Mouse (Mus musculus): ENCODE results near the gene Chuk. TPM values are rescaled to one million over a fixed set of nuclear protein-coding genes. Genes with fewer than 3 reads are reported as not detected.

The Chuk gene
- polyA plus RNA-seq, 1 experiment: 31.3 TPM

DNA sequence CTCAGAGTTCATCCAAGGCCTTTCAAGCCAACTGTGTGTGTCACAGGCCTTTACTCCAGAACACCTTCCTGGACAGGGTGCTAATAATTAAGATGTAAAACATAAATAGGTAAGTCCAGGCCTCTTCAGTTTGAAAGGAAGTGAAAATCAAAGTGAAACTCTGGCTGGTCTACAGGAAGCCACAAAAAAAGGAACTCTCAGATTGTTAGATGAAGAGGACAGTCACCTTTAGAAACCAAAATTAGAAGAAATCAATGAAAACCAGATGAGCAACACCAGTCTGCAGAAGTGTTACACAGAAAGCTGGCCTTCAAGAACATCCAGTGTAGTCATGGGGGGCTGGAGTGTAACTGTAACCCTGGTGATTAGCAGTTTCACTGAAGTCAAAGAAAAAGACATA lies 10.5 kb upstream of the Chuk start:
- Histone ChIP-seq H3K4me3 (replicated peaks; ENCODE audit: control insufficient read depth, low read depth, low read length) (no peak overlapping the region), H3K27ac (ENCODE audit: control insufficient read depth, insufficient read depth, low read depth, low read length, poor library complexity) (peak overlapping the region; percentile 39; the same call in 1 of the 2 replicates), H3K4me1 (ENCODE audit: control insufficient read depth, insufficient read depth, low read length) (peaks cover 2% of the 10 kb centered on the region; the same call in 1 of the 2 replicates)
- no peak for TF ChIP-seq CTCF (IDR thresholded peaks at IDR 0.05; ENCODE audit: control insufficient read depth, insufficient read depth, low read length)
- no peak for TF ChIP-seq POLR2A (IDR thresholded peaks at IDR 0.05; ENCODE audit: borderline replicate concordance, control insufficient read depth, low read depth, low read length)

DNA sequence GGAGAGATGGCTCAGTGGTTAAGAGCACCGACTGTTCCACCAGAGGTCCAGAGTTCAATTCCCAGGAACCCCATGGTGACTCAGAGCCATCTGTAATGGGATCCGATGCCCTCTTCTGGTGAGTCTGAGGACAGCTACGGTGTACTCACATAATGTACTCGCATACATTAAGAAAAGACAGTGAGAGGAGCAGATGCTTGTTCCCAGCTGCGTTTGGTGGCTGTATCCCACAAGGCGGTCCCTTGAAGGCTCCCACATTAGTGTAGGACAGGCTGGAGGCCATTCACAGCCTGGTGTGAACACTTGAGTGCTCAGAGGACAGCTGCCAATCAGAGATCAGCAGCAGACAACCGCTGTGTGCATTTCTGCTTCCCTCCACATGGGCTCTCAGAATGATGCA lies 4.4 kb upstream of the Chuk start:
- H3K27ac ChIP-seq (ENCODE audit: control insufficient read depth, insufficient read depth, low read depth, low read length, poor library complexity): no peak overlapping the region
- TF ChIP-seq POLR2A (IDR thresholded peaks at IDR 0.05; ENCODE audit: borderline replicate concordance, control insufficient read depth, low read depth, low read length) (no peak), CTCF (IDR thresholded peaks at IDR 0.05; ENCODE audit: control insufficient read depth, insufficient read depth, low read length) (peak; percentile 30; the same call in 1 of the 2 replicates)
- H3K4me3 ChIP-seq (replicated peaks; ENCODE audit: control insufficient read depth, low read depth, low read length): no peak overlapping the region
- H3K4me1 ChIP-seq (ENCODE audit: control insufficient read depth, insufficient read depth, low read length): peaks cover 2% of the 10 kb centered on the region; the same call in 1 of the 2 replicates
- 75% methylated on average over 7 of the region's 7 CpGs for WGBS

- 89% methylated on average over 9 of the region's 9 CpGs for WGBS
- TF ChIP-seq POLR2A (IDR thresholded peaks at IDR 0.05; ENCODE audit: borderline replicate concordance, control insufficient read depth, low read depth, low read length) (no peak), CTCF (IDR thresholded peaks at IDR 0.05; ENCODE audit: control insufficient read depth, insufficient read depth, low read length) (no peak)
- no peak overlapping the region for H3K27ac ChIP-seq (ENCODE audit: control insufficient read depth, insufficient read depth, low read depth, low read length, poor library complexity)
These were observed 3.1 kb upstream of the Chuk start for GRCm38 (mm10) chr19:44110356-44110755.

GRCm38 (mm10) chr19:44108996-44109395 lies 1.7 kb upstream of the Chuk start:
- Histone ChIP-seq H3K4me1 (ENCODE audit: control insufficient read depth, insufficient read depth, low read length) (peaks cover 3% of the 10 kb centered on the region; the same call in 1 of the 2 replicates), H3K27ac (ENCODE audit: control insufficient read depth, insufficient read depth, low read depth, low read length, poor library complexity) (no peak overlapping the region), H3K4me3 (replicated peaks; ENCODE audit: control insufficient read depth, low read depth, low read length) (no peak overlapping the region)
- no peak for TF ChIP-seq POLR2A (IDR thresholded peaks at IDR 0.05; ENCODE audit: borderline replicate concordance, control insufficient read depth, low read depth, low read length)
- TF ChIP-seq CTCF (IDR thresholded peaks at IDR 0.05; ENCODE audit: control insufficient read depth, insufficient read depth, low read length): no peak

More at GRCm38 (mm10) chr19:44110356-44110755, 3.1 kb upstream of the Chuk start:
- no peak overlapping the region for H3K4me3 ChIP-seq (replicated peaks; ENCODE audit: control insufficient read depth, low read depth, low read length)
- H3K4me1 ChIP-seq (ENCODE audit: control insufficient read depth, insufficient read depth, low read length): peaks cover 3% of the 10 kb centered on the region; the same call in 1 of the 2 replicates

DNA sequence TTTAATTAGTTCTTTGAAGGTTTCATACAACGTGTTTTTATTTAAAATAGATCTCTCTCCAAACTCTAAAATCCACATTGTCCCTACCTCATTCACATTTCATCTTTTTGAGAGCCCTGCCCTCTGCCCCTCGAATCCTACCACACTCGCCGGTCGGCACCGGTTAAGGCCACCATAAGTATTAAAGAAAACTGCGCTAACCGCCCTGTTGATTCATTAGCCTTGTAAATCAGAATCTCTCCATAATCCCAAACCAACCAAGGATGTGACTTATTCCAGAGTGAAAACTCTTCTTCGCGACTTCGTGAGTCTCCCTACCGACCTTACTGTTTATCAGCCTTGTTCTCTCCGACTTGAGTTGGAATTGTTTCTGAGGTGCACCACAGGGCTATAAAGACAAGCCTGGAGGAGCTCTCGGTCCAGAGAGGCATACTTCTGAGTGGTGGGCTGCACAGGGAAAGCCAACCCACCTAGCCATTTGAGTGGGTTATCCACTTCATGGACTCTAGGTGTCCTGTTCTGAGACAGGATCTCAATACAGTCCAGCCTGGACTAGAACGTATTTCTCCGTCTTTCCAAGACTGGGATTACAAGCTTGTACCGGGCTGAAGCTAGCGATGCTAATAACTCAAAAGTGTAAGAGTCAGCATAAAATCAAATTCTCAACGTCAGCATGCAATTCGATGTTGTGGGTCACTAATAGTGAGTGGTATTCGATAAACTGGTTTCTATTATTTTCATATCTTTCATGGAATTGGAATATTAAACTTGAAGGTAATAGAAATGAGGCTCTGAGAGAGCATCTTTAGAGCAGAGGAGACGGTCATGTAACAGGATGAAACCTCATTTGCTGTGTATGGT lies 611 bp upstream of the Chuk start:
- Histone ChIP-seq H3K4me3 (replicated peaks; ENCODE audit: control insufficient read depth, low read depth, low read length) (peak overlapping the region; percentile 92), H3K4me1 (ENCODE audit: control insufficient read depth, insufficient read depth, low read length) (peaks cover 3% of the 10 kb centered on the region; the same call in 1 of the 2 replicates), H3K27ac (ENCODE audit: control insufficient read depth, insufficient read depth, low read depth, low read length, poor library complexity) (no peak overlapping the region)
- 36% methylated on average over 22 of the region's 22 CpGs for WGBS
- no peak for TF ChIP-seq CTCF (IDR thresholded peaks at IDR 0.05; ENCODE audit: control insufficient read depth, insufficient read depth, low read length)

- no peak overlapping the region for H3K4me3 ChIP-seq (replicated peaks; ENCODE audit: control insufficient read depth, low read depth, low read length)
- 37% methylated on average over 1 of the region's 1 CpGs for WGBS
- no peak overlapping the region for H3K27ac ChIP-seq (ENCODE audit: control insufficient read depth, insufficient read depth, low read depth, low read length, poor library complexity)
- H3K4me1 ChIP-seq (ENCODE audit: control insufficient read depth, insufficient read depth, low read length): peaks cover 3% of the 10 kb centered on the region; the same call in 1 of the 2 replicates
- TF ChIP-seq POLR2A (IDR thresholded peaks at IDR 0.05; ENCODE audit: borderline replicate concordance, control insufficient read depth, low read depth, low read length) (no peak), CTCF (IDR thresholded peaks at IDR 0.05; ENCODE audit: control insufficient read depth, insufficient read depth, low read length) (no peak)
These were observed 2.9 kb downstream of the Chuk start for GRCm38 (mm10) chr19:44104393-44104792.

DNA sequence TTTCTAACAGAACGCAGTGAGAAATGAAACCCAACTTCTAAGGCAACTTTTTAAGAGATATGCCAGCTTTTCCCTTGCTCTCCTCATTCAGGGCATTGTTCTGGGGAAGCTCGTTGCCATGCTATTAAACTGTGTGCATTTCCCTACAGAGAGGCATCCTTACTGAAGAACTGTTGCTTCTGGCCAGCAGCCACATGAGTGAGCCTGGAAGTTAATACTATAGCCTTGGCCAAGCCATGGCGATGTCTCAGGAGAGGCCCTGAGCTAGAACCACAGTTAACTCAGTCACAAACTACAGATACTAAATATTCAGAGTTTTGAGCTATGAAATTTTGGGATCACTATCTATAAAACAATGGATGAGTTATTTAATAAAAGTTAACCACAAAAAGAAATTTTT lies 4.3 kb downstream of the Chuk start:
- 90% methylated on average over 3 of the region's 3 CpGs for WGBS
- TF ChIP-seq CTCF (IDR thresholded peaks at IDR 0.05; ENCODE audit: control insufficient read depth, insufficient read depth, low read length) (no peak), POLR2A (IDR thresholded peaks at IDR 0.05; ENCODE audit: borderline replicate concordance, control insufficient read depth, low read depth, low read length) (no peak)
- Histone ChIP-seq H3K4me1 (ENCODE audit: control insufficient read depth, insufficient read depth, low read length) (peaks cover 3% of the 10 kb centered on the region; the same call in 1 of the 2 replicates), H3K27ac (ENCODE audit: control insufficient read depth, insufficient read depth, low read depth, low read length, poor library complexity) (no peak overlapping the region), H3K4me3 (replicated peaks; ENCODE audit: control insufficient read depth, low read depth, low read length) (no peak overlapping the region)

- no peak for TF ChIP-seq POLR2A (IDR thresholded peaks at IDR 0.05; ENCODE audit: borderline replicate concordance, control insufficient read depth, low read depth, low read length)
- TF ChIP-seq CTCF (IDR thresholded peaks at IDR 0.05; ENCODE audit: control insufficient read depth, insufficient read depth, low read length): no peak
- Histone ChIP-seq H3K4me3 (replicated peaks; ENCODE audit: control insufficient read depth, low read depth, low read length) (no peak overlapping the region), H3K4me1 (ENCODE audit: control insufficient read depth, insufficient read depth, low read length) (peaks cover 1% of the 10 kb centered on the region; the same call in 1 of the 2 replicates), H3K27ac (ENCODE audit: control insufficient read depth, insufficient read depth, low read depth, low read length, poor library complexity) (no peak overlapping the region)
These were observed 6.4 kb downstream of the Chuk start for GRCm38 (mm10) chr19:44100840-44101239.

Measured in bone marrow, adult 2 months (tissue).